Mouse (Mus musculus) embryonic facial prominence, embryonic 13.5 days (tissue): ENCODE data around the gene Polr2a. TPM values are rescaled to one million over a fixed set of nuclear protein-coding genes. Genes with fewer than 3 reads are reported as not detected.

Experiments used
- ATAC-seq: fragments of 200-750 bp; cut with Nextera tagmentation; 2 replicates; pipeline ENCODE4 v1.8.0; 2017; ENCODE audit warnings: low read depth; ENCODE audit not compliant: insufficient number of reproducible peaks, insufficient read depth, low FRiP score, low TSS enrichment
- H3K27ac ChIP-seq: fragments of 300-500 bp; sonication (generic); 2 replicates; pipeline ENCODE4 v1.5.1; 2015; ENCODE audit warnings: moderate library complexity, mild to moderate bottlenecking, inconsistent platforms
- H3K27me3 ChIP-seq: fragments of 300-500 bp; sonication (generic); 2 replicates; pipeline ENCODE4 v1.6.1; 2015; ENCODE audit warnings: mild to moderate bottlenecking, inconsistent platforms
- H3K36me3 ChIP-seq: fragments of 300-500 bp; sonication (generic); 2 replicates; pipeline ENCODE4 v1.6.1; 2015; ENCODE audit warnings: mild to moderate bottlenecking, inconsistent platforms
- H3K4me1 ChIP-seq: fragments of 300-500 bp; sonication (generic); 2 replicates; pipeline ENCODE4 v1.6.1; 2015; ENCODE audit warnings: inconsistent platforms
- H3K4me2 ChIP-seq: fragments of 300-500 bp; sonication (generic); 2 replicates; pipeline ENCODE4 v1.6.1; 2015; ENCODE audit warnings: moderate library complexity, mild to moderate bottlenecking, inconsistent platforms
- H3K4me3 ChIP-seq: fragments of 300-500 bp; sonication (generic); 2 replicates; pipeline ENCODE4 v1.5.1; 2015; ENCODE audit warnings: mild to moderate bottlenecking, inconsistent platforms
- H3K9ac ChIP-seq: fragments of 300-500 bp; sonication (generic); 2 replicates; pipeline ENCODE4 v1.6.1; 2015; ENCODE audit warnings: mild to moderate bottlenecking, inconsistent platforms
- H3K9me3 ChIP-seq: fragments of 300-500 bp; sonication (generic); 2 replicates; pipeline ENCODE4 v1.6.1; 2016; ENCODE audit warnings: inconsistent platforms
- WGBS: fragments of 180-500 bp; shearing (Covaris S2); methylation state at CpG from one replicate; pipeline ENCODE4 v1.1.7; 2015; ENCODE audit warnings: mixed read lengths; 5-methylcytosine and 5-hydroxymethylcytosine counted together
- polyA plus RNA-seq: library from polyadenylated mRNA; unstranded; fragments of >200 nt; fragmentation: Nextera tagmentation; extraction: Ambion mirVana; gene quantifications from 2 replicates; pipeline ENCODE4 v1.2.1, GENCODE M21; 2015

The Polr2a gene
- polyA plus RNA-seq, 1 experiment from 2014 or later = 31.3 TPM

DNA sequence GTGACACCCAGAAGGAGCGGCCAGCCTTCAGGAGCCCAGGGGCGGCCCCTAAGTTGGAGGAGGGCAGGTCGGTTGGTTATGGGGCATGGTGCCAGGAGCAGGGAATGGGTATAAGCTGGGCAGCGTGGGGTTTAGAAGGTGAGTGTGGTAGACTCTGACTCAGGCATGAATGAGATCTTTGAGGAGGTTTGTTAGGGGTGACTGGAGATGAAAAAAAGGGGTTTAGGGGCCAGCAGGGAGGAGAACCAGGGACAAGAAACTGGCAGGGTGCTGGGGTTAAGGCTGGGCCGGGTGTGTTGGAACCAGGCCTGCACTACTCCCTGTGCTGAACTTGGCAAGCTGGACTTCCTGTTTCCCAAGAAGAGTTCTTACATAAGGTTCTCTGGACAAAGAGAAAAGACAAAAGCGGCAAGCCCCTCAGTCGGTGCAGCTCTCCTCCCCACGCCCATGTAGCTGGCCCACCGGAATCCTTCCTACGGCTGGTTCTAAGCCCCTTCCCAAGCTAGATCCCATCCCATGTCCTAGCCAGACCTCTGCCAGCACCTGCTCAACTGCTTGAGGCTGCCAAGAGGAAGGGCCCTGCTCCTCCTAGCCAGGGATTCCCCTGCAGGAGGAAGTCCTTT is 72.8 kb downstream of the Polr2a start, which contains the start of gene Tnfsf13:
Tnfsf13 (minus strand) TSS at position 259 of the 623 bp plus-strand sequence.
- Histone ChIP-seq H3K4me1 (peaks cover 36% of the 10 kb centered on the region), H3K27me3 (no peaks in the 10 kb centered on the region), H3K4me3 (no peak within 1 kb of the TSS), H3K4me2 (no peak within 1 kb of the TSS), H3K27ac (peak within 1 kb of the TSS; percentile 22), H3K9me3 (no peaks in the 10 kb centered on the region), H3K36me3 (no peaks in the 10 kb centered on the region), H3K9ac (peak within 1 kb of the TSS; percentile 51)
- ATAC-seq = no peak
- 79% methylated on average over 10 of the region's 10 CpGs for WGBS

DNA sequence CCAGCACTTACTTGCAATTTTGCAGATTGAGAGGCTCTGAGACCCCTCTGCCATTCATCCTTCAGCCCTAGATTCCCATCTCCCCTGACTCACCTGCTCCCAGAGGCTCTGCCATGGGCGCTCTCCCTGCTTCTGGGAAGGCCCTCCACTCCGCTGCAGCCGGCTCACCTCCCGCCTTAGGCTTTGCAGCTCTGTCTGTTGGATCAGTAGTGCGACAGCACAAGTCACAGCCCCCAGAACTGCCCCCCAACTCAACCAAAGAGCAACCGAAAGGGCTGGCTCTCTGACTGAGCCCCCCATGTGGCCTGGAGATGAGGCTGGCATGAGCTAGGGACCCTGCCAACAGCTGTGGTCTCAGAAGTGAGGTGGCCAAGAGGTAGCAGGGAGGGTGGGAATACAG is 73.5 kb downstream of the Polr2a start:
- no peaks in the 10 kb centered on the region for H3K9me3 ChIP-seq
- H3K9ac ChIP-seq = peak overlapping the region; percentile 51
- no peak overlapping the region; the same call in 1 of the 2 replicates for H3K27ac ChIP-seq
- 81% methylated on average over 6 of the region's 6 CpGs for WGBS
- peaks cover 43% of the 10 kb centered on the region for H3K4me1 ChIP-seq
- ATAC-seq = no peak
- no peak overlapping the region for H3K4me2 ChIP-seq
- H3K4me3 ChIP-seq = no peak overlapping the region
- H3K36me3 ChIP-seq = peaks cover 5% of the 10 kb centered on the region
- H3K27me3 ChIP-seq = no peaks in the 10 kb centered on the region

DNA sequence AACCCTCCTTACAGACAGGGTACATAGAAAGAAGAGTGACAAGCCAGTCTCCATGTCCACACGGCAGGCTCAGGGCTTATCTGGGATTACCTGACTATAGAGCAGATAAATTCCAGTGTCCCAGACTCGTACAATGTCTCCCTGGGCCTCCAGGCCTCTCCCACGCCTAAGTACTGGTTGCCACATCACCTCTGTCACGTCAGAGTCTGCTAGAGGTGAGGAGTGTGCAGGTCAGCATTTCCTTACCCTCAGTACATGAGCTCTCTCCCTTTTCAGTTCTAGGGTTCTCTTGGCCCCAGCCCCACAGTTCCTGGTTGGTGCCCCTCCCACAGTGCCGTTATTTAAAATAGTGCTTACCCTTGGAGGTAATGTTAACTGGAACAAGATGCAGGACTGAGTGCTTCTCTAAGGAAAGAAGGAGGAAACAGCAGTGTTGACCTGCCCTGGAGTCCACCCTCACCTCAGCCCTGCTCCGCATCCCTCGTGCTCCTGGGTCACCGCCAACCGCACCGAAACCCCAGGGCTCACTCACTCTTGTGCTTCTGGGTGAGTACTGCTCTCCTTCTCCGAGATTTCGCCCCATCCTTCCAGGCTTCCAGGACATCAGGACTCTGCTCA is 74.2 kb downstream of the Polr2a start:
- H3K9ac ChIP-seq = peak overlapping the region; percentile 51
- peaks cover 49% of the 10 kb centered on the region for H3K4me1 ChIP-seq
- no peaks in the 10 kb centered on the region for H3K9me3 ChIP-seq
- 77% methylated on average over 12 of the region's 12 CpGs for WGBS
- no peak overlapping the region for H3K4me2 ChIP-seq
- no peak for ATAC-seq
- peak overlapping the region; percentile 97; the same call in 1 of the 2 replicates for H3K27ac ChIP-seq
- peaks cover 11% of the 10 kb centered on the region for H3K36me3 ChIP-seq
- H3K4me3 ChIP-seq = no peak overlapping the region
- H3K27me3 ChIP-seq = no peaks in the 10 kb centered on the region

Other genes starting within 250 kb of the Polr2a start
- 4.2 and 4.4 TPM in 2 replicates for gene Dnah2, start 209.5 kb downstream of the Polr2a start, polyA plus RNA-seq
- gene Efnb3, start 198.4 kb downstream of the Polr2a start, polyA plus RNA-seq = 43.4 and 46.3 TPM in 2 replicates
- gene Wrap53, start 178.4 kb downstream of the Polr2a start, polyA plus RNA-seq = 26.9 TPM in 2 replicates
- gene Trp53, start 178.3 kb downstream of the Polr2a start, polyA plus RNA-seq = 160 and 186 TPM in 2 replicates
- 7.9 and 8.3 TPM in 2 replicates for gene Atp1b2, start 152.7 kb downstream of the Polr2a start, polyA plus RNA-seq
- gene Shbg, start 140.7 kb downstream of the Polr2a start, polyA plus RNA-seq = 0.50 TPM in 1 of 2 replicates, not detected in the other
- gene Sat2, start 136.6 kb downstream of the Polr2a start, polyA plus RNA-seq = 23.8 and 28.2 TPM in 2 replicates
- gene Fxr2, start 125.6 kb downstream of the Polr2a start, polyA plus RNA-seq = 36.6 and 44.1 TPM in 2 replicates
- 0.41 and 0.63 TPM in 2 replicates for gene Sox15, start 103.3 kb downstream of the Polr2a start, polyA plus RNA-seq
- 54.3 and 74.9 TPM in 2 replicates for gene Mpdu1, start 96.0 kb downstream of the Polr2a start, polyA plus RNA-seq
- 11.4 and 11.9 TPM in 2 replicates for gene Cd68, start 92.5 kb downstream of the Polr2a start, polyA plus RNA-seq
- 514 and 625 TPM in 2 replicates for gene Eif4a1, start 86.2 kb downstream of the Polr2a start, polyA plus RNA-seq
- gene Senp3, start 76.6 kb downstream of the Polr2a start, polyA plus RNA-seq = 119 and 122 TPM in 2 replicates
- 0.21 and 0.39 TPM in 2 replicates for gene Tnfsf13, start 72.9 kb downstream of the Polr2a start, polyA plus RNA-seq
- gene Tnfsf12, start 62.8 kb downstream of the Polr2a start, polyA plus RNA-seq = 5.7 and 6.4 TPM in 2 replicates
- gene Tnfsfm13, start 62.5 kb downstream of the Polr2a start, polyA plus RNA-seq = 2.8 and 3.8 TPM in 2 replicates
- gene Slc35g3, start 3.3 kb upstream of the Polr2a start, polyA plus RNA-seq = not detected in 2 replicates
- gene Zbtb4, start 7.3 kb upstream of the Polr2a start, polyA plus RNA-seq = 3.5 and 4.8 TPM in 2 replicates
- 5.4 and 5.7 TPM in 2 replicates for gene Chrnb1, start 37.3 kb upstream of the Polr2a start, polyA plus RNA-seq
- gene Fgf11, start 43.2 kb upstream of the Polr2a start, polyA plus RNA-seq = 3.6 TPM in 2 replicates
- 4.0 and 4.7 TPM in 2 replicates for gene Tmem102, start 47.0 kb upstream of the Polr2a start, polyA plus RNA-seq
- not detected in 2 replicates for gene Gm39566, start 56.7 kb upstream of the Polr2a start, polyA plus RNA-seq
- not detected in 2 replicates for gene Spem2, start 59.8 kb upstream of the Polr2a start, polyA plus RNA-seq
- 0.26 TPM in 1 of 2 replicates, not detected in the other for gene Spem1, start 63.5 kb upstream of the Polr2a start, polyA plus RNA-seq
- gene Nlgn2, start 79.1 kb upstream of the Polr2a start, polyA plus RNA-seq = 14.1 and 15.2 TPM in 2 replicates
- 358 and 423 TPM in 2 replicates for gene Tmem256, start 79.9 kb upstream of the Polr2a start, polyA plus RNA-seq
- 145 and 154 TPM in 2 replicates for gene Plscr3, start 87.7 kb upstream of the Polr2a start, polyA plus RNA-seq
- 4.9 and 5.3 TPM in 2 replicates for gene Tnk1, start 100.1 kb upstream of the Polr2a start, polyA plus RNA-seq
- gene Tmem95, start 119.4 kb upstream of the Polr2a start, polyA plus RNA-seq = not detected in 2 replicates
- 3.8 and 4.4 TPM in 2 replicates for gene Kctd11, start 122.8 kb upstream of the Polr2a start, polyA plus RNA-seq
- gene Acap1, start 136.9 kb upstream of the Polr2a start, polyA plus RNA-seq = 0.74 and 1.6 TPM in 2 replicates
- 14.8 and 15.6 TPM in 2 replicates for gene 2810408A11Rik, start 142.3 kb upstream of the Polr2a start, polyA plus RNA-seq
- gene Neurl4, start 142.4 kb upstream of the Polr2a start, polyA plus RNA-seq = 12.3 and 12.6 TPM in 2 replicates
- gene Gps2, start 155.3 kb upstream of the Polr2a start, polyA plus RNA-seq = 79.5 and 85.5 TPM in 2 replicates
- gene Eif5a, start 163.3 kb upstream of the Polr2a start, polyA plus RNA-seq = 1,558 and 1,689 TPM in 2 replicates
- 7.5 and 10.2 TPM in 2 replicates for gene Ybx2, start 177.2 kb upstream of the Polr2a start, polyA plus RNA-seq
- 33.3 and 33.5 TPM in 2 replicates for gene Slc2a4, start 189.6 kb upstream of the Polr2a start, polyA plus RNA-seq
- 30.3 and 34.9 TPM in 2 replicates for gene Cldn7, start 206.1 kb upstream of the Polr2a start, polyA plus RNA-seq
- 30.0 and 30.9 TPM in 2 replicates for gene Ctdnep1, start 222.5 kb upstream of the Polr2a start, polyA plus RNA-seq
- gene Elp5, start 223.9 kb upstream of the Polr2a start, polyA plus RNA-seq = 125 and 127 TPM in 2 replicates
- gene Gabarap, start 232.5 kb upstream of the Polr2a start, polyA plus RNA-seq = 511 and 542 TPM in 2 replicates
- gene Phf23, start 237.1 kb upstream of the Polr2a start, polyA plus RNA-seq = 87.8 and 93.3 TPM in 2 replicates
- gene Dvl2, start 242.0 kb upstream of the Polr2a start, polyA plus RNA-seq = 55.0 and 56.8 TPM in 2 replicates